Mouse (Mus musculus) frontal cortex, adult 2 months (tissue): ENCODE measurements around the gene Slc44a5. TPM values are rescaled to one million over a fixed set of nuclear protein-coding genes. Genes with fewer than 3 reads are reported as not detected.

ENCODE experiments used
- DNase-seq, 2 experiments: peaks; one replicate each; pipeline ENCODE4 v3.0.0; 2022; ENCODE audit warnings: low spot score in 1 of 2; ENCODE audit errors: extremely low spot score in 1 of 2
- polyA plus RNA-seq: library from polyadenylated mRNA; depleted of rRNA; stranded (reverse); fragments of >200 nt; gene quantifications from 2 replicates; pipeline ENCODE4 v1.2.3, GENCODE M21; 2012; rRNA removed

Slc44a5 gene
- polyA plus RNA-seq, 1 experiment: 8.3 TPM

DNA sequence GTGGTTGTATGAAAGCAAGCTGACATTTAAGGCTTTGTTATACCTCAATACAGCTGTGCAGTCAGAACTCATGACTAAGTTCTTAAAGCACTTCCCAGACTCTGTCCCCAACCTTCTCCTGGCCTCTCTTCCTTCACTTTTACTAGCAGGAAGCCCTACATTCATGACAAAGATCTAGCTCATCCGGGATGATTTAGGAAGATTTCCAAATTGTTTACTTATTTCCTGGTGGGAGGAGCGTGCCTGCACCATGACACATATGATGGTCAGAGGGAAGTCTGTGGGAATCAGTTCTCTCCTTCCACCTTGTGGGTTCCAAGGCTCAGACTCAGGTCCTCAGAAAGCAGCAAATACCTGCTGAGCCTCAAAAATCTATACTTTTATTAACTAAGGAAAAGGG is 317.1 kb downstream of the Slc44a5 start:
- no peak for DNase-seq

DNA sequence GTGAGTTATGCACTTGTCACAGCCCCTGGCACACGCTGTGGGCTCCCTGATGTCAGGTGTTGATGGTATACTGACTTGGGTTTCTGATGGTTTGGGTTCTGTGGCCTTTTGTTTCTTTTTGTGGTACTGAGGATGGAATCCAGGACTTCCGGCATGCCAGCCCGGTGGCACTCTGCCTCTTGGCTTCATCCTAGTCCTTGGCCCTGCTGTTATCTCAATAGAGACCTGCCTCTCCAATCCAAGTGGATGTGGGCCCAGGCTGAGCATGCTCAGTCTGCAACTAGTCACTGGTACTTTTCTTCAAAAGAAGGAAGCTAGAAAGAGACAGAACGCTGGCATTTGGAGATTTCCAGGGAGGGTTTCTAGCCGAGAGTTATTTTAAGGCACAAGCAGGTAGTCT is 318.9 kb downstream of the Slc44a5 start:
- no peak for DNase-seq

DNA sequence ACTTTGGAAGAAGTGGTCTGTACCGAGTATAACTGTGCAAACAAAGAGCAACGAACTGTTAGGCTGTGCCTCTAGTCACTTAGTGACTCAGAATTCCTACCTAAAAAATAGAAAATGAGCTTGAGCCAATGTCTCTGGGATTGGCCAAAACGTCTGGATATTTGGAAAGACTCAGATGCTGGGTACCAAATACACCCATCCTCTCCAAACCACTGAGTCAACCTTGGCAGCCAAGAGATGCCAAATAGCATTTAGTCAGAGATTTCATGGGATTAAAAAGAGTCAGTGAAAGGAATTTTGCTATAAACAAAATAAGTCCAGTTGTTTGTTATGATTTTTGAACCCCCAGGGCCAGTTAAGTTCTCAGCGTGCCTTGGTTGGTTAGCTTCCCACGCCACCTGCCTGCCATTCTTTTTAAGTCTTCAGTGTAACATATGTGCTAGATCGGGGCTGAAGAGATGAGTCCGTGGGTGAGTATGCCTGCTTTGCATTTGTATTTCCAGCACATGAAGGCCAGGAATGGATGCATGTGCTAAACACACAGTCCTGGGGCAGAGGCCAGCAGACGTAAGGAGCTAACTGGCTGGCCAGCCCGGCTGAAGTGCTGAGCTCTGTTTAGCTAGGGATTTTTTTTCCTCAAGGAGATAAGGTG is 320.7 kb downstream of the Slc44a5 start:
- DNase-seq: peak; percentile 34 to 49

DNA sequence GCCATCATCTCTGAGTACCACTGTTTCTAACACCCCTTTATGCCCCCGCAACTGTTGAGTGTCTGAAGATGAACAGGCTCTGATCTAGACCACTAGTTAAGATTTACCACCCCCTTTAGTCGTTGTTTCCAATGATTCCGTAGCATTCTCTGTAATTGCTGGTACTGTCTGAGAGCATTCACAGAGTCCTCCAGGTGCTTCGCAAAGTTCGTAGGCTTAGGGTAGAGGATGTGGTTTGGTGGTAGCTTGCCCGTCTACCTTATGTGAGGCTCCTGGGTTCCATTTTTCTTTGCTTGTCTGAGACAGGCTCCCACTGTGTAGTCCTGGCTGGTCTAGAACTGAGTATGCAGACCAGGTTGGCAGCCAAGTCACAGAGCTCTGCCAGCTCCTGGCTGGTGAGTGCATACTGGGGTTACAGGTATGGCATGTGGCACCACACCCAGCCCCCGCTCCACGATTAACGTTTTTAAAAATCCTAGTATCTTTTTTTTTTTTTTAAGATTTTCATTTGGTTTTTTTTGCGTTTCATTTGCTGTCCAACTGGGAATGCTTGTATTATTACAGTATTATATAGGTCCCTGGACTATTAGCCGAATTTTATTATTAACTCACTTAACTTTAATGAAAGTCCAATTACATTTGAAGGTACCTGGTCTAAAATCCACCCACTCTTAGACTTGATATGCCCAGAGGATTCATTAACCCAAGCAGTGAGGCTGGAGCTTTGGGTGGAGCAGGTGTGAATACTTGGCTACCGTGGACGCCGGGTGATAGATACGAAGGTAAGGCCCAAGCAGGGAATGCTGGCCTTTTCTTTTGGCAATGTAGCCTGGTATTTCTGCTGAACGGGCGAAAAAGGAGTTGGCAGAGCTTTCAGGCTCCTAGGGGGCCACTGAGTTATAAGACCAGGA is 321.9 kb downstream of the Slc44a5 start:
- no peak for DNase-seq

DNA sequence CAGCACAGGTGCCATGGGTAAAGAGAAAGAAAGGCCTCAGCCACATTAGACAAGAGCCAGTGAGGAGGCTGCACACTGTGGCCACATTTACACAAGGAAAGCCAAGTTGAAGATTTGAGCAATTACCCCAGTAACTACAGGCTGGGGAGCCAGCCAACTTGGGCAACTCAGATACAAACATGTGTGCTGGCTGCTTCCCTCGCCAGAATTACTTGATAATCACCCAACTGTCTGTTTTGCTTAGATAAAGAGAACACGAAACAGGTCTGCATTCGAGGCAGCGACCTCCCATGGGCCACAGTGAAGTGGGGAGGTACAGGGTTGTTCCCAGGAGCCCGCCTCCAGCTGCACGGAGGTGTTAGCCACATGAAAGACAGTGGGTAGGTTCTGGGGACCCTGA is 324.3 kb downstream of the Slc44a5 start:
- no peak for DNase-seq

DNA sequence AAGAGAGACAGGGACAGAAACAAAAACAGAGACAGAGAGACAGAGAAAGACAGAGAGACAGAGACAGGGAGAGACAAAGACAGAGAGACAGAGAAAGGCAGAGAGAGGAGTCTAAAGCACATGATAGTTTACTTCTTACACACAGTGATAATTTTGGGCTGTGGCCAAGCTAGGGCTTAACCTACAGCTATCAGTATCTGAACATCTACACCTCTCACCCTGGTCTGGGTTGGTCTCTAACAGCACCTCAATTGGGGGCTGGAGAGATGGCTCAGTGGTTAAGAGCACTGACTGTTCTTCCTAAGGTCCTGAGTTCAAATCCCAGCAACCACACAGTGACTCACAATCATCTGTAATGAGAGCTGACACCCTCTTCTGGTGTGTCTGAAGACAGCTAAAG is 325.3 kb downstream of the Slc44a5 start:
- DNase-seq: no peak

DNA sequence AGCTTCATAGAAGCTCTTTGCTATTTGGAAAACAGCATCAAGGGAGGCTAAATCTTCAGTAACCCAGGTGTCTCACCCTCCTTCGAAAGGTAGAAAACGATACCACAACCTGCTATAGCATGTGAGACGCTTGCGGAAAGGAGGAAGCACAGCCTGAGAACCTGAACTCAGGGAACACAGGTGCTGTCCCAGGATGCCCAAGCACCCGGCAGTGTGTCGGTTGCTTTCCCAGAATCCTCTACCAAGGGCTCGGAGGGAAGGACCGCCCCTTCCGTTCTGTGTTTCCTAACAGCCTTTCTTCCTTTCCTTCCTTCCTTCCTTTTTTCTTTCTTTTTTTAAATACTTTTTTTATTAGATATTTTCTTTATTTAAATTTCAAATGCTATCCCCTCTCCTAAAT is 326.8 kb downstream of the Slc44a5 start:
- DNase-seq: no peak

DNA sequence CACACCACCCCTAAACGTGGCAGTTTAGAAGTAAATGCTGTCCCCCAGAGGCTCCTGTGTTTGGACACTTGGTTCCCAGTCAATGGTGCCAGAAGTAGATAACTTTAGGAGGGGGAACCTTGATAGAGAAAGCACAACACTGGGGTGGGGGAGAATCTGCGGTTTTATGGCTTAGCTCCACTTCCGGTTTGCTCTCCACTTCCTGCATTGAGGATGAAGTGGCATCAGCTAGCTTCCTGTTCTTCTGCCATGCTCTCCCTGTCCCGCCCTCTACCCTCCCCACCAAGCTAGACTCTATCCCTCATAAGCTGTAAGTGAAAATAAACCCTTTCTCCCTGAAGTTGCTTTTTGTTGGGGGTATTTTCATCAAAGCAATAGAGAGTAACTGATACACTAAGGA is 327.9 kb downstream of the Slc44a5 start:
- DNase-seq: no peak

DNA sequence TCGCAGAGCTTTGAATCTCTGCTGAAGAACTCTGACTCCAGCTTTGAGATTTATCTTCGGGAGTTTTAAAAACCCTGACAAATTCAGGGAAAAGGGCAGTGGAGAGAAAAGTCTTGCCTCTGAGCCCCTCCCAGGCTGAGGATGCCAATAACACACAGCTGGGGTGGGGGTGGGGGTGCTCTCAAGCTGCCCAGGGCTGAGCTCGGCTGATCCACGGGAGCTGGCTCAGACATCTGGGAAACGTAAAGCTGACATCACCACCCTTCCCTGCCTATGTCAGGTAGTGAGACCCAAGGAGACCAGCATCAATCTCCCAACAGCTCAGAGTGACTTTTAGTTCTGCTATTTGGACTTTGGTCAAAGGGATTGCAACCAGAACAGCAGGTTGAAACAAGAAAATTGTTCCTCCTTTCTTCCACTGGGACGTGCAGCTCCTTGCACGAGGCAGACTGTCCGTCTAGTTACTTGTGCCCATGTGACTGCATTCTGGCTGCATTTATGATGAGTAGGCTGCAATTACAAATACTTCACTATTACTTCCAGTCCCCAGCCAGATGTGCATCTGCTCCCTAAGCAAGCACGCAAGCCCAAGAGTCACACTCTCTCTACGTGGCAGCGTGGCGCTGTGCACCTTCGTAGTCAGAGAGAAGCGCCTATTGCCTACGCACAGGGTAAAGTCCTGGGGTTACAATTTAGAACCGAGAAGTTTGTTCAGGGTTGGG is 332.1 kb downstream of the Slc44a5 start:
- DNase-seq: no peak

DNA sequence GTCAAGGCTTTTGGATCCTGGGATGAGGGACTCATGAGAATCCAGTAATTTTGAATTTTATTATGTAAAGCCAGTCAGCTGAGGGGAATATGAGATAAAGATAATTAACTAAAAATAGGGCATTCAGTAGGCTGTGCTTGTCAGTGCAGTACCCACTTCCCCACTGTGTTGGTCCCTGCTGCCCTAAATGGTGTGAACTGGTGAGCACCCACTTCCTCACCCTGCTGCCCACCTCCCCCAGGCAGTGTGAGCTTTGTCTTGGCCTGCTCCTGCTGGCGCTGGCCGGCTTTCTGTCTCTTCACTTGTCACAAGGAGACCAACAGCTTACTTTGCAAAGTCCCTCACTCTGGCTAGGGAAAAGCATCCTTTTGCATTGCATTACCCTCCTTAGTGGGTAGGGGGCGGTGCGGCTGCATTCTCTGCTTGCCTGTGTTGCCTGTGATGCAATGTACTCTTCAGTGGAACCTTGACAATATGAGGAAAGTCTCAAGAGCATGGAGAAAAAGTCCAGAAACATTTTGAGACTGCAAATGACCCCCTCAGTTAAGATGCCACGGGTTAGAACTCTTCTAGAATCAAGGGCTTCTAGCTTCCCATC is 344.5 kb downstream of the Slc44a5 start:
- no peak for DNase-seq

Other genes with a start within 250 kb of the Slc44a5 start
- gene St6galnac3, start 248.3 kb upstream of the Slc44a5 start, polyA plus RNA-seq: 13.5 and 14.5 TPM in 2 replicates
- gene Asb17, start 129.2 kb upstream of the Slc44a5 start, polyA plus RNA-seq: not detected in 2 replicates
- 0.04 and 0.06 TPM in 2 replicates for gene Msh4, start 67.3 kb upstream of the Slc44a5 start, polyA plus RNA-seq
- 66.9 and 73.9 TPM in 2 replicates for gene Rabggtb, start 60.4 kb upstream of the Slc44a5 start, polyA plus RNA-seq
- 81.7 and 90.0 TPM in 2 replicates for gene Acadm, start 28.8 kb upstream of the Slc44a5 start, polyA plus RNA-seq